Mouse (Mus musculus) Patski (cell line): ENCODE data around the gene Nptn. TPM values are rescaled to one million over a fixed set of nuclear protein-coding genes. Genes with fewer than 3 reads are reported as not detected.

Experiments used
- ATAC-seq: fragments of 100-300 bp; one replicate; pipeline ENCODE4 v1.8.0; 2021
- CTCF ChIA-PET: fragments of 350-600 bp; sonication (Branson Sonifier 250); formaldehyde crosslinking; loops from one replicate; lab custom pipeline; 2022; ENCODE audit warnings: inconsistent platforms; lab: Charles Lee
- POLR2A ChIA-PET: fragments of 350-600 bp; sonication (Branson Sonifier 250); formaldehyde crosslinking; loops from one replicate; lab custom pipeline; 2022; ENCODE audit warnings: antibody characterized with exemption, inconsistent platforms; lab: Charles Lee
- DNase-seq: peaks from one replicate; pipeline ENCODE4 v3.0.0-alpha.2; 2011; ENCODE audit warnings: low read depth, low spot score
- H3K27me3 ChIP-seq: fragments of 371-371 bp; one replicate; pipeline ENCODE4 v1.5.1; 2021
- CTCF ChIP-seq: fragments of 100-300 bp; IDR thresholded peaks from one replicate; pipeline ENCODE4 v1.5.1; 2021
- in situ Hi-C: fragments of 300-500 bp; cut with MboI; formaldehyde crosslinking; loops from 3 replicates; pipeline ENCODE4 v1.11.1; 2018; ENCODE audit warnings: low pct_unique_long_range_greater_than_20kb, mixed read lengths
- polyA plus RNA-seq: library from polyadenylated mRNA; unstranded; gene quantifications from one replicate; pipeline ENCODE4 v1.2.3, GENCODE M21; 2021

Gene Nptn
- polyA plus RNA-seq, 1 experiment from 2014 or later, result 424 TPM

DNA sequence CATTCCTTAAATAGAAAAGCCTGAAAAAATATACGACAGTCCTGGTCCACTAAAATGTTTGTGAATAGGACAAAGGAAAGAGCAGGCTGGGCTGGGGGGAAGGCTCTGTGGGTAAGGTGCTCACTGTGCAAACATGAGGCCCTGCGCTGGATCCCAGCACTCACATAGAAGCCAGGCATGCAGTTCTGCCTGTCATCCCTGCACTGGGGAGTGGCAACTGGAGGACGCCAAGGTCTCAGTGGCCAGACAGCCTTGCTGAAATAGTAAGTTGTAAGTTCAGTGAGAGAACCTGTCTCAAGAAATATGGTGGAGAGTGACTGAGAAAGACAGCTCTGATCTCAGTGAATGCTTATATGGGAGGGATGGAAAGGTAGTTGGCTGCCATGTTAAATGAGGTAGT is 78.6 kb downstream of the Nptn start:
- no peak for DNase-seq
- in situ Hi-C loops, result no loop called here
- H3K27me3 ChIP-seq, result no peaks in the 10 kb centered on the region
- ATAC-seq, result no peak
- ChIA-PET POLR2A (no interaction called here), CTCF (interaction anchor here (1.0 to 1.9 kb wide), 2 partner anchors 82 to 214 kb away, joined by 3 to 6 read pairs; no protein-coding TSS in a partner anchor)
- TF ChIP-seq CTCF, result no peak

DNA sequence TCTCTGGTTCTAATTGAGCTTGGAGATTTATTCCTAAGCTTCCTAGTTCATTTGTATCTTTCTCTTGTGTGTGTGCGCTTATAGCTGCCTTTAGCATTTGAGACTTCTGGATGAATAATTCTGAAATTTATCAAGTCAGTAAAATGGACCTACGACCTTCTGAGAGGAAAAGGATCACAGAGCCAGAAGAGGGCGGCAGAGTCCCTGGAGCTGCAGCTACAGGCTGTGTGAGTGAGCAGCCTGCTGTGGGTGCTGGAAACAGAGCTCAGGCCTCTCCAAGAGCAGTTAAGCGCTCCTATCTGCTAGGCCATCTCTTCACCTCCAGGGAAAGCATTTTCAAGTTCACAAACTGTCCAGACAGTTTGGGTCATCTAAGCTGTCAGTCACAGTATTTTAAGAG is 80.0 kb downstream of the Nptn start:
- peak; percentile 50 for TF ChIP-seq CTCF
- ChIA-PET POLR2A (no interaction called here), CTCF (interaction anchor here (0.8 to 1.9 kb wide), 6 partner anchors 8 to 83 kb away, joined by 3 to 6 read pairs (median 4); no protein-coding TSS in a partner anchor)
- DNase-seq (no peak), ATAC-seq (no peak)
- H3K27me3 ChIP-seq, result no peaks in the 10 kb centered on the region
- in situ Hi-C loops, result no loop called here

DNA sequence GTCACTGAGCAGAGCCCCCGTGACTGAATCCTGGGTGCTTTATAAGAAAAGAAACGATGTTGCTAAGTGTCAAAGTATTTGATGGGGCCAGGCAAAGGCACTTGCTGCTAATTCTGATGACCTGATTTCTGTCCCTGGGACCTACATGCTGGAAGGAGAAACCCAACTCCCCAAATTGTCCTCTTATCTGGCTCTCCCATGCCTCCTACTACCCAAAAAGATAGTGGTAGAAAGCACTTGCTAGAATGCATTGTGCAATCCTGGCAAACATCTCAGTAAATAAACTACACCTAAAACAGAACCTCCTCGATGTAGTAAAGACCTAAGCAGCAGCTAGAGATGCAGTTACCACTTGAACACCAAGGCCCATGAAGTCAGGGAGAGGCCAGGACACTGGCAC is 80.8 kb downstream of the Nptn start:
- H3K27me3 ChIP-seq, result no peaks in the 10 kb centered on the region
- TF ChIP-seq CTCF, result no peak
- DNase-seq (no peak), ATAC-seq (no peak)
- POLR2A ChIA-PET, result no interaction called here
- in situ Hi-C loops, result no loop called here
- CTCF ChIA-PET, result interaction anchor here (1.1 kb wide), 1 partner anchor 10 kb away, joined by 3 read pairs; no protein-coding TSS in a partner anchor

DNA sequence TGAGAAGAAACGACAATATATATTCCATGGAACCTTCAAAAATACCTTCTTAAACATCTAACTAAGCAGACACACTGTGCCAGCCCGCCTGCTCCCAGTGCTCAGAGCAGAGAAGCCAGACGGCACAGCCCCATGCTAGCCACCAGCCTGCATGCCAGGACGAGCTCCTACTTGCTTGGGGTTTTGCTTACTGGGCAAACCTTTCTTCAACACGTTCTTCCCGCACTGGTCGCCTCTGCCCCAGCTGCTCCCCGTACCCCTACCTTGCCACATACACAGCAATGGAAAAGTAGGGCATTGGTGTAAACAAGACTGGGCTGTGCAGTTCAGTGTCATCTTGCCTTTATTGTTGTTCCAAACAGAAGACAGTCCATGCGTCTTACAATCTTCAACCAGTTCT is 83.5 kb downstream of the Nptn start:
- no peaks in the 10 kb centered on the region for H3K27me3 ChIP-seq
- TF ChIP-seq CTCF, result no peak
- DNase-seq (no peak), ATAC-seq (no peak)
- in situ Hi-C loops, result no loop called here
- ChIA-PET POLR2A (no interaction called here), CTCF (no interaction called here)

DNA sequence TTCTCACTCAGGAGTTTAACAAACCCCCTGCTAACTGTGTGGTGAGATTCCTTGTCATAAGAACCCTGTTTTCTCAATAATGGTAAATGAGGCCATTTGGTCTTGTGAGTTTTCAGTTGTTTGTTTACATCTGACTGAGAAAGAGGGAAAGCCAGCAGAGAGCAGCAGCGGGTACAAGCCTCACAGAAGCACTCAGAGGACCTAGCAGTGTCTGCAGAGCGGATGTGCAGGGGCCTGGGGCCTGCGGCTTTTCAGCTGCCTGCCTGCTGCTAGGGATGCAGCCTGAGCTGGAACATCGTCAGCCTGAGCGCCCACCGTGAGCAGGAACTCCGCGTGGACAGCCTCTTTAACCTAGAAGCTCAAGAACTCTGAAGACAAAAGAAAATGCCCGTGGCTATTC is 84.2 kb downstream of the Nptn start:
- ChIA-PET CTCF (no interaction called here), POLR2A (no interaction called here)
- DNase-seq (no peak), ATAC-seq (no peak)
- no peaks in the 10 kb centered on the region for H3K27me3 ChIP-seq
- in situ Hi-C loops, result no loop called here
- no peak for TF ChIP-seq CTCF

DNA sequence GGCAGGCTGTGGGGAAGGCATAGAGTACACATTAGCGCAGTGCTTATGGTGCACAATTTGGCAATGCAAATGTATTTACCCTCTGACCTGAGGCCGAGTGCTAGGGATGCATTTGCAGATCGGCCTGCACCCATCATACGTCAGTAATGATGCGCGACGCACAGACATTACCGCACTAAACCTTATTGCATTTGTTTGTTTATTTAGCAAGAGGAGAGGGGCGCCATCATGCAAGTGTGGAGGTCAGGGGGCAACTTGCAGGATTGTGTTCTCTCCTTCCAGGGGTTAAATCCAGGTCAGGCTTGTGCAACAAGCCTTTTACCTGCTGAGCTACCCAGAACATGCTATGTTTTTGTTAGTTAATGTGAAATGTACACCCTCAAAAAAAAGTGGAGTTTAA is 85.2 kb downstream of the Nptn start:
- CTCF ChIA-PET, result no interaction called here
- in situ Hi-C loops, result no loop called here
- POLR2A ChIA-PET, result interaction anchor here (2.1 kb wide), 1 partner anchor 9 kb away, joined by 4 read pairs; no protein-coding TSS in a partner anchor
- no peaks in the 10 kb centered on the region for H3K27me3 ChIP-seq
- ATAC-seq (no peak), DNase-seq (no peak)
- TF ChIP-seq CTCF, result no peak

DNA sequence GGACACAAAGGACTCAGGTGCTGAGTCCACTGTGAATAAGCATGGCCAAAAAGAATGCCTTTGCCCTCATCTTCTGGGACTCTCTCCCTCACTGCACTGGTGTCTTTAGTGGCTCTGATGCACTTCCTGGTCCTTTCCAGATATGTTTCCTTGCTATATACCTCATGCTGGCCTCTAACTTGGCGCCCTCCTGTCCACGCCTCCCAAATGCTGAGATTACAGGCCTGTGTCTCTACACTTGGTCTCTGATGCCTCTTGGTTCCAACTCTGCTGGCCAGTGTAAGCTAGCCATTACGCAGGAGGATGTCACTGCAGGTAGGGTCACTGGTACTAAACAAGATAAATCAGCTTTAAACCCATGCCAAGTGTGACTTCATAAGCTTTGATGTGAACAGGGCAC is 86.1 kb downstream of the Nptn start:
- POLR2A ChIA-PET, result interaction anchor here (2.1 kb wide), 1 partner anchor 9 kb away, joined by 4 read pairs; no protein-coding TSS in a partner anchor
- no peaks in the 10 kb centered on the region for H3K27me3 ChIP-seq
- CTCF ChIA-PET, result interaction anchor here (1.0 kb wide), 1 partner anchor 12 kb away, joined by 5 read pairs; no protein-coding TSS in a partner anchor
- DNase-seq (no peak), ATAC-seq (no peak)
- in situ Hi-C loops, result no loop called here
- no peak for TF ChIP-seq CTCF

DNA sequence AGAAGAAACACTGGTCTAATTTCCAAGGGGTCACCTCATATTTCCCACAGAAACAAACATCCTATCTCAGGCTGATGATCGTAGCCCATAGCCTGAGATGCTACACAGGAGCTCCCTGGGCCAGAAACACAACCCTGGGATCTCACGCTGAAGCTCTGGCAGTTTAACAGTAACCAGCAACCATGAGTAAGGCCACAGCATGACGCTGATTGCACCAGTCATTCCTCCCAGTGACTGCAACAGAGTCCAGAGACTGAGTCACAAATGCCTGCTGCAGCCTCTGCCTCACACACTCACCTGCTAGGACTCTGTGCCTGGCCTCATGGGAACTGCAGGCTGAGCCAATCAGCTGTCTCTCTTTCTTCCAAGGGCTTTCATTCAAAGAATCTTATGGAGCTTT is 87.0 kb downstream of the Nptn start:
- ChIA-PET CTCF (interaction anchor here (1.0 kb wide), 1 partner anchor 13 kb away, joined by 5 read pairs; no protein-coding TSS in a partner anchor), POLR2A (interaction anchor here (2.1 kb wide), 1 partner anchor 10 kb away, joined by 4 read pairs; no protein-coding TSS in a partner anchor)
- ATAC-seq (no peak), DNase-seq (no peak)
- no peak for TF ChIP-seq CTCF
- H3K27me3 ChIP-seq, result no peaks in the 10 kb centered on the region
- in situ Hi-C loops, result no loop called here

DNA sequence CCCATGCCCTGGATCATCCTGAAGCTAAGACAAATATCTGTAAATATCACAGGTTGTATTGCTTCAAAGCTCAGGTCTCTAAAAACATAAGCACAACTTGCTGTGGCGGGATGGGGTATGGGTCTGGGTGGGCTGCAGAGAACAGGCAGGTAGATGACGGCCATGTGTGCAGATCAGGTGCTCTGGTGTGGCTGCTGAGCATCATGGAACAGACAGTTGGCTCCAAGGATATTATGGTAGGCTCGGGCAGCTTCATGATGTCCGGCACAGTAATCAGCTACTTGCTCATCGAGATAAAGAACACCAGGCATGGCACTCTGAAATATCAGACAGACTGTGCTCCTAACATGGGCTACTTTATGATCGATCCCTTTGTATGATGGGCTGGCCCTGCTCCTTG is 87.8 kb downstream of the Nptn start:
- ChIA-PET CTCF (interaction anchor here (1.0 kb wide), 1 partner anchor 8 kb away, joined by 4 read pairs; no protein-coding TSS in a partner anchor), POLR2A (interaction anchor here (0.5 kb wide), 1 partner anchor 56 kb away, joined by 3 read pairs; no protein-coding TSS in a partner anchor)
- in situ Hi-C loops, result no loop called here
- no peak for TF ChIP-seq CTCF
- no peaks in the 10 kb centered on the region for H3K27me3 ChIP-seq
- DNase-seq, result no peak
- no peak for ATAC-seq

DNA sequence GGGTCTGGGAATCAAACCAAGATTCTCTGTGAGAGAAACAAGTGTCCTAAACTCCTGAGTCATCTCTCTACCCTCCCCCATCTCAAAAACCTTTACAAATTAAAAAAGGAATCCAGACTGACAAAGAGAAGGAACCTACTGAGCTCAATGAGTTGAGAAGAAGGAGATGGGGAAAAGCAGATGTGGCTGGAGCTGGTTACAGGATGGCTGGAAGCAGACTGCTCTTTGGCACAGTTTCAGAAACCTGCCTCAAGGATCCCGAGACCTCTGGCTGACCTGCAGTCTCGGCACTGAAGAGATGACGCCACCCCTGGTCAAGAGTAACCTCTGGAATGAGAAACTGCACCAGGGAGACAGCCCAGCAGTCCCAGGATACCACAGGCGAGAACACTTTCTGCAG is 90.4 kb downstream of the Nptn start:
- ChIA-PET POLR2A (no interaction called here), CTCF (interaction anchor here (1.2 kb wide), 1 partner anchor 17 kb away, joined by 3 read pairs; no protein-coding TSS in a partner anchor)
- ATAC-seq (no peak), DNase-seq (no peak)
- TF ChIP-seq CTCF, result no peak
- H3K27me3 ChIP-seq, result no peaks in the 10 kb centered on the region
- in situ Hi-C loops, result no loop called here

DNA sequence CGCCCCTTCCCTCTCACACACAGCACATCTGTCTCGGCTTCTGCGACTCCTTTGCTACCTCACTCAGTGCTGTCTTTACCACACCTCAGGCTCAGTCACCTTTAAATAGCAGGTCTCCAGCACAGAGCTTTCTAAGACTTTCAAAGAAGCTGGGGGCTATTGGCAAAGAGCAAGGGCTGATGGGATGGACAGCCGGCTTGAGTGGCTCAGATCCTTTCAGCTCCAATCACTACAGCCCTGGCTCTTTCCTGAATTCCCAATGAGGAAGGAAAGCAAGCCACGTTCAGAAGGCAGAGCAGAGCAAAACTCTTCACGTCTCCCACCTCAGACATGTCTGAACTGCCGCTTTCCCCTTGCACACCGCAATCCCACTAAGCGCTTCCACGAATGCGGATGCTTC is 92.7 kb downstream of the Nptn start:
- POLR2A ChIA-PET, result no interaction called here
- no peak for ATAC-seq
- in situ Hi-C loops, result no loop called here
- no peak for DNase-seq
- CTCF ChIA-PET, result interaction anchor here (0.9 to 1.6 kb wide), 3 partner anchors 13 to 96 kb away, joined by 3 to 4 read pairs (median 4); no protein-coding TSS in a partner anchor
- no peaks in the 10 kb centered on the region for H3K27me3 ChIP-seq
- no peak for TF ChIP-seq CTCF
